Mouse (Mus musculus) CD4-positive, CD25-positive, alpha-beta regulatory T cell, adult 9 weeks (primary cell): ENCODE data around the gene Slc43a1. TPM values are rescaled to one million over a fixed set of nuclear protein-coding genes. Genes with fewer than 3 reads are reported as not detected.

Experiments used
- polyA plus RNA-seq: library from polyadenylated mRNA; unstranded; fragments of 100-300 nt; shearing (Covaris generic); gene quantifications from one replicate; pipeline ENCODE4 v1.2.1, GENCODE M21; 2017

Gene Slc43a1
- polyA plus RNA-seq: 8.3 TPM

GRCm38 (mm10) chr2:84838593-84838949, at the start of gene Slc43a1:
Gene Slc43a1 (plus strand): TSS chr2:84838850.

GRCm38 (mm10) chr2:84798493-84798921, 40.1 kb upstream of the Slc43a1 start, which contains the start of gene Ube2l6:
Gene Ube2l6 (plus strand): TSS chr2:84798828.

DNA sequence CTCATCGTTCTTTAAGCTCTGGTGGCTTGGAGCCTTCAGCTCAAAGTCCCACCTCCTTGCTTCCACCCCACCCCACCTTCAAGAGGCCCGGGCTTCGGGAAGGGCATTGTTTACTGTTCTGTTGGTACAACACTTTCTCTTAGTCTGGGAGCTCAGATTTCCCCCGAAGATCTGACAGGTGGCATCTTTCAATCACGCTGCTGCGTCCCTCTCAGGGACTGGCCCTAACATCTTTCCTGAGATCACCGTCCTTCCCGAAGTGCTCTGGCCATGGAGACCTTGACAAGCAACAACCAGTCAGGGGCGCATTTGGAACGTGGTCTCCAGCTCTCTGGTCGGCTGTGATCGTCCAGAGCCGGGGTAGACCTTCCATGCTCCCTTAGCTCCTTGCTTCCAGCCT, 16.1 kb upstream of the Slc43a1 start, which contains the start of gene Smtnl1:
Gene Smtnl1, minus strand, starts transcription at position 101 of the 400 bp plus-strand sequence.

GRCm38 (mm10) chr2:84826488-84827282, 12.0 kb upstream of the Slc43a1 start, which contains the start of gene Timm10:
Gene Timm10 (plus strand): TSS chr2:84826997.

GRCm38 (mm10) chr2:84886234-84886731, 47.6 kb downstream of the Slc43a1 start, which contains the start of gene Rtn4rl2:
Gene Rtn4rl2 (minus strand): TSS chr2:84886710.

Other genes with a start within 250 kb of the Slc43a1 start
- gene Ctnnd1, start 188.1 kb upstream of the Slc43a1 start, polyA plus RNA-seq: 2.3 TPM
- gene Btbd18, start 179.8 kb upstream of the Slc43a1 start, polyA plus RNA-seq: 0.30 TPM
- gene Selenoh, start 168.1 kb upstream of the Slc43a1 start, polyA plus RNA-seq: 102 TPM
- not detected for gene Gm28635, start 160.8 kb upstream of the Slc43a1 start, polyA plus RNA-seq
- gene Med19, start 160.4 kb upstream of the Slc43a1 start, polyA plus RNA-seq: 42.9 TPM
- gene Tmx2, start 159.7 kb upstream of the Slc43a1 start, polyA plus RNA-seq: 115 TPM
- 23.3 TPM for gene Zdhhc5, start 123.7 kb upstream of the Slc43a1 start, polyA plus RNA-seq
- gene Clp1, start 111.5 kb upstream of the Slc43a1 start, polyA plus RNA-seq: 69.3 TPM
- gene Ypel4, start 104.8 kb upstream of the Slc43a1 start, polyA plus RNA-seq: 1.2 TPM
- gene Gm19426, start 95.2 kb upstream of the Slc43a1 start, polyA plus RNA-seq: not detected
- gene Serping1, start 63.4 kb upstream of the Slc43a1 start, polyA plus RNA-seq: not detected
- 53.5 TPM for gene Ube2l6, start 40.0 kb upstream of the Slc43a1 start, polyA plus RNA-seq
- not detected for gene Smtnl1, start 16.2 kb upstream of the Slc43a1 start, polyA plus RNA-seq
- gene Timm10, start 11.9 kb upstream of the Slc43a1 start, polyA plus RNA-seq: 37.3 TPM
- not detected for gene Rtn4rl2, start 47.9 kb downstream of the Slc43a1 start, polyA plus RNA-seq
- gene Slc43a3, start 97.7 kb downstream of the Slc43a1 start, polyA plus RNA-seq: 9.2 TPM
- not detected for gene Prg2, start 141.6 kb downstream of the Slc43a1 start, polyA plus RNA-seq
- 0.61 TPM for gene Prg3, start 149.4 kb downstream of the Slc43a1 start, polyA plus RNA-seq
- 246 TPM for gene Ssrp1, start 198.4 kb downstream of the Slc43a1 start, polyA plus RNA-seq
- 0.15 TPM for gene P2rx3, start 198.6 kb downstream of the Slc43a1 start, polyA plus RNA-seq
- gene Tnks1bp1, start 209.2 kb downstream of the Slc43a1 start, polyA plus RNA-seq: 18.0 TPM